Mouse (Mus musculus) ovary, postnatal 10 days (tissue): Measurements from ENCODE around the gene Igfals.
A peak's percentile ranks its signal among the peaks of the same experiment; 100 is the strongest.

ENCODE experiments used
- DNase-seq: peaks from one replicate; pipeline ENCODE4 v3.0.0; 2022; ENCODE audit warnings: low spot score

The Igfals gene

GRCm38 (mm10) chr17:24867914-24868313 is 2.1 kb downstream of the Igfals start:
- no peak for DNase-seq

DNA sequence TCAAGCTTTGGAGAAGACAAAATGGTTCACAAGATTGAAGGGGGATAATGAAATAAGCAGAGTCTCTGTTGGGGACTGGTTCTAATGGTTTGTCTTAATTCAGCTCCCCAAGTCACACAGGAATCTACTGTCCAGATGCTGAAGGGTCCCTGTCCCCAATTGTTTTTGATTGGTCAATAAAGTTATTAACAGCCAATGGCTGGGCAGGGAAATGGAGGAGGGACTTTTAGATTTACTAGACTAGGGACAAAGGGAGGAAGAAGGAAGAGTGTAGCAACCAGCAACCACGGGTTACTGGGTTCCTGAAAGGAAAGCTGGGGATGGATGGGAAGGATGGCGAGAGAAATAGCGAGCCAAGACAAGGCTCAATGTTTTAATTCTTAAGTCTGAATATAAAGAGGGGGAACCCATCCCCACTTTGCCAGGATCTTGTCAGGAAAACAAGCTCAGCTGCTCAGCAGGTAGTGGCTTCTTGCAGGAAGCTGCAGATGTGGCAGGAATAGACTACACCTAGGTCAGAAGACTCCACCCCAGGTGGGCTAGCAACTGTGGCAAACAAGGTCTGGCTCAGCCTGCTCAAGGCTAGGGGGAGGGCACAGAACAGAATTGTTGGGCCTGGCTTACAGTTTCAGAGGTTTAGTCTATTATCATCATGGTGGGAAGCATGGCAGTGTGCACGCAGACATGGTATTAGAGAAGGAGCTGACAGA is 8.1 kb downstream of the Igfals start:
- DNase-seq = no peak

- DNase-seq = no peak
These were observed 8.6 kb downstream of the Igfals start for GRCm38 (mm10) chr17:24874405-24874745.

- DNase-seq = no peak
These were observed 9.2 kb downstream of the Igfals start for GRCm38 (mm10) chr17:24874989-24875388.

DNA sequence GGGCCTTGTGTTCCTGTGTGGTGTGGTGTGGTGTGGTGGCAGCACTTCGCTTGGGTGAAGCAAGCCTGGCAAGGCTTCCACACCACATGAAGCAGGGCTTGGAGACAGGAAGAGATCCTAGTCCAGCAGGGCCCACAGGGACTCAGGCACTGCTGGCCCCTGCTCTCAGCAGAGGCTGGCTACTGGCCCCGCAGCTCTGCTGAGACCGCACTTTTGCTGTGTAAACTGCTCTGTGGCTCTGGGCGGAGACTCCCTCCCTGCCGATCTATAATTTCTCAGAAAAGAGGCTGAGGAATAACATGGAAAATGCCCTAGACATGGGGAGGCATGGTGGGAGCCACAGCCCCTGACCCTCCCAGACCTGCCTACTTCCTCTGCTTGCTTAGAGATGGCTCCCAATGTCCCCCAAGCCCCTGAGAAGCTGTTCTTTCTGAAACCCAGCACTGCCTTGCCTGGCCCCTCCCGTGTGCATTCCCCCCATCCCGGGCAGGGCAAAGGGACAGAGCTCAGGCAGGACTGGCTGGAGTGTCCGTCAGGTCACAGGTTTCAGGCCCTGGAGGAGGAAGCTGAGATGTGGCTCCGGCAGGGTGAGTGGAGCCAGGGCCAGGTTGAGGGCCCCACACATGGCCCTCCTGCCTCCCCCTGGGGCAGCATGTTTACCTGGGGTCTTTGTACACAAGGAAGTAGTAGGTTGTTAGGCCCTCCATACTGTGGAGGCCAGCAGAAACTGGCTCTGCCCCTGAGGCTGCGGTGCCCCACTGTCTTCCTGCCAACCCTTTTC is 11.7 kb downstream of the Igfals start:
- DNase-seq = no peak

- DNase-seq = no peak
These were observed 12.3 kb downstream of the Igfals start for GRCm38 (mm10) chr17:24878117-24878397.

- DNase-seq = no peak
These were observed 12.7 kb downstream of the Igfals start for GRCm38 (mm10) chr17:24878531-24878930.

- no peak for DNase-seq
These were observed 16.1 kb downstream of the Igfals start for GRCm38 (mm10) chr17:24881738-24882440.

DNA sequence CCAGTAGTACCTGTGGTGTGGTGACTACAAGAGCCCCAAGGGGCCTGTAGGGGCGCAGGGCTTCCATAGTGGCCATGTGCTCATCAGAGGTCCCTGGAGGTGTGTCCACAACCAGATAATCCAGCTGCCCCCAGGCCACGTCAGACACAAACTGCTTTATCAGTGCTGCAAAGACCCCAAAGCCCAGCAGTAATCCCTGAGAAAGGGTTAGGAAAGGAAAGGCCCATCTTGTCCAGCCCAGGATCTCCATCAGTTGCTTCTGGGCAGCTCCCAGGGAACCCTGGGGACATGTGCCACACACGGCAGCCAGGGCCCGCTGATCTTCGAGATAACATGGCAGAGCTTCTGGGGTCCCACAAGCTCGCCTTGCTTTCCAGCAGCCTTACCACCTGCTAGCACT is 18.6 kb downstream of the Igfals start:
- no peak for DNase-seq

GRCm38 (mm10) chr17:24885356-24886133 is 19.7 kb downstream of the Igfals start:
- no peak for DNase-seq

GRCm38 (mm10) chr17:24886134-24886931 is 20.5 kb downstream of the Igfals start, which contains the start of the genes Nubp2 and Spsb3:
Nubp2 (minus strand) TSS chr17:24886349.
Spsb3 (plus strand) TSS chr17:24886643.
- DNase-seq = peak; percentile 85

DNA sequence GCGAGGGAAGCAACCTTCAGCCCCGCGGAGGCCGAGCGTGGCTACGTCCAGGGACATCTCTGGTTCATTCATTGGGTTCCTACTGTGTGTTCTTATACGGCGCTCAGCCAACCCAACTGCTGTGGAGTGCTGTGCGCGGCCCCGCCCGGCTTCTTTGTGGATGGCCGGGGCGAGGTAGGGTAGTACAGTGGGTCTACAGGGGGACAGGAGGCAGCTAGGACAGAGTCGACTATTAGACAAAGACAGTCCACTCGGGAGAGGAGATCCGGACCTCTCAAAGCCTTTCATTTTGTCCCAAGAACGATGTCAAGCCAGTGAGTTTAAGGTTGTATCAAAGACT is 21.1 kb downstream of the Igfals start:
- DNase-seq = no peak

- no peak for DNase-seq
These were observed 21.7 kb downstream of the Igfals start for GRCm38 (mm10) chr17:24887291-24888080.

DNA sequence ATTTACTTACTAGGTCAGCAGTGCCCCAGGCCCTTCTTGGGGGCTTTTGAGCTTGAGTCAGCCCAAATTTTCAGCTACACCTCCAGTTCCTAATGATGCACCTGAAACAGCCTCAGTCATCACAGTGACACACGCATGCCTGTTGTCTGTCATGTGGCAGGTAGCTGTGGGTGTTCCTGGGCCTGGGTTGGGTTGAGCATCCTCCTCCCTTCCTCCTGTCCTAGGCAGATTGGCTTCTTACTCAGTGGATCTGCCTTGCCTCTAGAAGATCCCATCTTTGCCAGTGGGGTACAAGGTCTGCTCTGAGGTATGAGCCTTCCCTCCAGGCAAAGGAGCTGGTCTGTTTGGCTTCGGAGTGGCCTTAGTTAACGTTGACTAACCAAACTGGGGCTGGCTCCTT is 23.1 kb downstream of the Igfals start:
- DNase-seq = no peak

DNA sequence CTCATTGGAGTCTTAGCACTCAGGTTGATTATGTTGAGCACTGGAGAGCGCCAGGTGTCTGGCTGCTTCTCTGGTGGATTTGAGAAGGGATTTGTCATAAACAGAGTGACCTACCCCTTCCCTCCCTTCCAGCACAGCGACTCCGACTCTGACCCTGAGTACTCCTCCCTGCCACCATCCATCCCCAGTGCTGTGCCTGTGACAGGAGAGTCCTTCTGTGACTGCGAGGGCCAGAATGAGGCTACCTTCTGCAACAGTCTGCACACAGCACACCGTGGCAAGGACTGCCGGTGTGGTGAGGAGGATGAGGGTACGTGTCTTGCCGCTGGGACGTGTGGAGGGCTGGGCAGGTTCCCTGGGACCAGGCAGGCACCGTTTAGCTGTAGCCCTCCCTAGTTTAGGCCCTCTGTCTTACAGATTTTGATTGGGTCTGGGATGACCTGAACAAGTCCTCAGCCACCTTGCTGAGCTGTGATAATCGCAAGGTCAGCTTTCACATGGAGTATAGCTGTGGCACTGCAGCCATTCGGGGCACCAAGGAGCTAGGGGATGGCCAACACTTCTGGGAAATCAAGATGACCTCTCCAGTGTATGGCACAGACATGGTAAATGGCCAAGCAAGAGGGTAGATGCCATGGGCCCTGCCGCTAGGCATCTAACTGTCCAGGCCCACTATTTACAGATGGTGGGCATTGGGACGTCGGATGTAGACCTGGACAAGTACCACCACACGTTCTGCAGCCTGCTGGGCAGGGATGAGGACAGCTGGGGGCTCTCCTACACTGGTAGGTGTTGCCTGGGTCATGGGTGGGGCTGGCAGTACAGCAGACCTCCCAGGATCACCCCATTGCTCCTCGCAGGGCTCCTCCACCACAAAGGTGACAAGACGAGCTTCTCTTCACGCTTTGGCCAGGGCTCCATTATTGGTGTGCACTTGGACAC is 24.6 kb downstream of the Igfals start:
- no peak for DNase-seq

DNA sequence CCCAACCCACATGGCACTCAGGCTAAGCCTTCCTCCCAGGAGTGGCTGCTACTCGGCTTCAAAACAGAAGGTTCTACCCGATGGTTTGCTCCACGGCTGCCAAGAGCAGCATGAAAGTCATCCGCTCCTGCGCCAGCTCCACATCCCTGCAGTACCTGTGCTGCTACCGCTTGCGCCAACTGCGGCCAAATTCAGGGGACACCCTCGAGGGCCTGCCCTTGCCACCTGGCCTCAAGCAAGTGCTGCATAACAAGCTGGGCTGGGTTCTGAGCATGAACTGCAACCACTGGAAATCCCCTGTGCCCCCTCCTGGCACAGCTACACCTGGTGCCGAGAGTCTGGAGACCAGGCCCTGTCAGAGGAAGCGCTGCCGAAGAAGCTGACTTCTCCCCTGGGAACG is 25.5 kb downstream of the Igfals start:
- DNase-seq = no peak

- no peak for DNase-seq
These were observed 27.0 kb downstream of the Igfals start for GRCm38 (mm10) chr17:24892785-24893184.

DNA sequence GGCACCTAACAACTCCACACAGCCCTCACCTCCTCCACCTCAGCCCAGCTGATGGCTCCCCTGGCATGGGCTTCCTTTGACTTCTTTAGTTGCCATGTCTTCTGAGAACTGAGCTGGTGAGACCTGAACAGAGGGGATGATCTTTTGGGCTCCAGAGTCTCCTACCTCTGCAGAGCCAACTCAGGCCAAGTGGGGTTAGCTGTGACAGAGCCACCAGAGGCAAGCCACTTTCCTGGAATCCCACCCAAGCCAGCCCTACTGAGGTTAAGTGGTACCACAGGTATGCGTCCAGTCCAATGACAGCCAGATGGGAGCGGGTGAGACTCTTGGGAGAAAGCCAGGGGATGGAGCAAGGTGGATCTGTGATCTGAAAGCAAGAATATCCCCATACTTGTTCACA is 27.5 kb downstream of the Igfals start:
- no peak for DNase-seq

- DNase-seq = no peak
These were observed 28.5 kb downstream of the Igfals start for GRCm38 (mm10) chr17:24894061-24894994.
